Mouse (Mus musculus) mouse embryonic stem cell (cell line): Measurements from ENCODE around the gene Zfp790.

ENCODE experiments used
- in situ Hi-C, 2 experiments: fragments of 300-500 bp; cut with MboI; formaldehyde crosslinking; loops; 1 replicate in 1 of 2; 3 replicates in 1 of 2; pipeline ENCODE4 v1.14.3; 2019 to 2020; ENCODE audit warnings: low sequenced_read_pairs in 2 of 2, low pct_unique_long_range_greater_than_20kb in 1 of 2, mixed read lengths in 1 of 2; ENCODE audit not compliant: unreplicated experiment in 1 of 2

Gene Zfp790

GRCm38 (mm10) chr7:29815910-29816429 lies at the start of gene Zfp790:
TSS of gene Zfp790 (plus strand) at chr7:29816114.
- in situ Hi-C loops = no loop called here

DNA sequence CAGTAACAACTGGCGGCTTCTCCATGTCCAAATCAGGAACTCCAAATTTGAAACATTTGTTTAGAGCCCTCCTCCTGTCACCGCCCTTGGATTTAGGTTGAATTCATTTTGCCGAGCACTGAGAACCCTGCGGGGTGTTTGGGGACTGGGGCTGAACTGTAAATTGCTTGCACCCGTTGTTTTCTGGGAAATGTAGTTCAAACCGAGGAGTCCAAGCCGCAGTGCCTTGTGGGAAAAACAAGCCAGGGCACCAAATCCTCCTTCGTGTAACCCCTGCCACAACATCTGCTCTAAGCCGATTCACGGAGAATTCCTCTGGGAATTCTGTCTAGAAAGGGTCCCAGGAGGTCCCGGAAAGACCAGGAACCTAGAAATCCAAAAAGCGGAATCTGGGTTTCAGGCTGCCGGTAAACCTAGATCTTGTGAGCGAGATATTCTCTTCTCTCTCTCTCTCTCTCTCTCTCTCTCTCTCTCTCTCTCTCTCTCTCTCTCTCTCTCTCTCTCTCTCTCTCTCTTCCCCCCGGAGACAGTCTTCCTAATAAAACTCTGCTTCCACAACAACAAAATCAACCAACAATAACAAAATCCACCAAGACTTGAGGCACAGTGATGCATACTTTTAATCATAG lies 48.7 kb upstream of the Zfp790 start:
- in situ Hi-C loops = no loop called here

DNA sequence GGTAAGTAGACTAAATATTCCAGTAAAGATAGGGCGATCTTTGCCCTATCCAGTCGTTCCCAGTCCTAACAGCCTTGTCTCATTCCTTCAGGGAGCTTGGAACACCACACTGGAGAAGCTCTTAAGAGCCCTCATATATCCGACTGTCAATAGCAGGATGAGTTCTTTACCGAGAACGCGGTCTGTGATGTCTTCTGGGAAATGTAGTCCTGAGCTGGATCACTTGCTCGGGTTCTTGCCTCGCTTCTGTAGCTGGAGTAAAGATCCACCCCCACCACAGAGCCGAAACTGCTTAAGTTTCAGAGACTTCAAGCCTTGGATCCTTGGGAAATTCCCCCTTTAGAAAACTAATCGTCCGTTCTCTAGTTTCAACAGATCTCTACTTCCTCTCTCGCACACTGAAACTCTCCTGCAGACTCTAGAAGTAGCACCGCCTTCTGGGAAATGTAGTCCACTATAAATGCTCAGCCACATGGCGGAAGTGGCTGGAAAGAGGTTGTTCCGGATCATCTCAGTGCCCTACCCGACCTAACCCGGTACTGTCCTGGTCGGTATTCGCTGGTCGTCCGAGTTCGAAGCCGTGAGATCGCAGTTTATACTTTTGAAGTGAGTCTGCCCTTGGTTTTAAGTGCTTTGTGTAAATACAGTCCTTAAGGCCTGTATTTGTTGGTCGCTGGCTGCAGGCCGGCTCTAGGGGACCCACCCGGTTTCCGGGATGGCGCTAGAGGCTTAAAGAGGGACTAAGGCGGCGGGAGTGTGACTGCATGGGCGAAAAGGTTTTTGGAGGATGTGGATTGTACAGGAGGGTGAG lies 47.6 kb upstream of the Zfp790 start, which contains the start of gene Zfp84:
Gene Zfp84 (plus strand): TSS at position 463 of the 811 bp plus-strand sequence.
- in situ Hi-C loops = no loop called here

DNA sequence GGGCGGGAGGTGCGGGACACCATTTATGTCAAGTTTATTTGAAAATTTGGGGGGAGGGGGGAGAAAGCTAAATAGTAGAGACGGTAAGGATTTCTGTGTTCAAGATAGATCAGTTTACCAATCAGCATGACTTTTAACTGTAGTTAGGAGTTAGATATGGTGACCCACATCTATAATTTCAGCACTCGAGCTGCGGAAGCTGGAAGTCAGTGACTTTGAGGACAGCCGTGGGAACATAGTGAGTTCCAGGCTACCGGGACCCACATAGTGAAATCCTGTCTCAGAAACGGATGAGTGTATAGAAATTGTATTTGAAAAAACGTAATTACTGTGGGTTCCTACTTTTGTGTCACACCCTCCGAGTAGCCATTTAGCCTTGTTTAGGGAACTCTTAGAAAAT lies 46.9 kb upstream of the Zfp790 start:
- in situ Hi-C loops = no loop called here

DNA sequence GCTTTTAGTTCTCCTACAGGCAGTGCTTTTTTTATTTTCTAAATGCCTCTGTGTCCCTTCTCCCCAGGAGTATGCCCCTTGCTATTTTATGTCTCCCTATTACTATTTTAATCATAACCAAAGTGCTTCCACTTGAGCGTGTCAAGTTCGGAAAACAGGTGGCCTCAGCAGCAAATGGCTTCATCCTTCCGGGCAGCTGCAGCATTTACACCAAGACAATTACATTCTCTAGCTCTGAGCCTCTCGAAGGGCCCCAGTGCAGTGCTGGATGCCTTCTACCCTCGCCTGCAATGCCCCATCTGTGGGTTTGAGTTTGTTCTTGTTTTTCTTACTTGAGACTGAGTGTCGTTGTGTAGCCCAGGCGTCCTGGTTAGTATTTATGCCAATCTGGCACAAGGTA lies 42.4 kb upstream of the Zfp790 start:
- in situ Hi-C loops = no loop called here

GRCm38 (mm10) chr7:29774371-29774770 lies 41.5 kb upstream of the Zfp790 start:
- in situ Hi-C loops = no loop called here

DNA sequence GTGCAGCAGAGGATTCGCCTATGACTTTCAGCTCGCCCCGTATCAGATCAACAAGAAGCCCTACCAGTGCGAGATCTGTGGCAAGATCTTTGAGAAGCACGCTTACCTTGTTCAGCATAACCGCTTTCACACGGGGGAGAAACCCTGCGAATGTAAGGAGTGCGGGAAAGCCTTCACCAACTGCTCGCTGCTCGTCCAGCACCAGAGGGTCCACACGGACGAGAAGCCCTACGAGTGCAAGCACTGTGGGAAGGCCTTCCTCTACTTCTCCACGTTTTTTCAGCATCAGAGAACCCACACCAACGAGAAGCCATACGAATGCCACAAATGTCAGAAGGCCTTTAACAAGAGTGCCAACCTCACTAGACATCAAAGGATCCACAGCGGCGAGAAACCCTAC lies 39.3 kb upstream of the Zfp790 start:
- in situ Hi-C loops = no loop called here

GRCm38 (mm10) chr7:29777372-29777771 lies 38.5 kb upstream of the Zfp790 start:
- in situ Hi-C loops = no loop called here

DNA sequence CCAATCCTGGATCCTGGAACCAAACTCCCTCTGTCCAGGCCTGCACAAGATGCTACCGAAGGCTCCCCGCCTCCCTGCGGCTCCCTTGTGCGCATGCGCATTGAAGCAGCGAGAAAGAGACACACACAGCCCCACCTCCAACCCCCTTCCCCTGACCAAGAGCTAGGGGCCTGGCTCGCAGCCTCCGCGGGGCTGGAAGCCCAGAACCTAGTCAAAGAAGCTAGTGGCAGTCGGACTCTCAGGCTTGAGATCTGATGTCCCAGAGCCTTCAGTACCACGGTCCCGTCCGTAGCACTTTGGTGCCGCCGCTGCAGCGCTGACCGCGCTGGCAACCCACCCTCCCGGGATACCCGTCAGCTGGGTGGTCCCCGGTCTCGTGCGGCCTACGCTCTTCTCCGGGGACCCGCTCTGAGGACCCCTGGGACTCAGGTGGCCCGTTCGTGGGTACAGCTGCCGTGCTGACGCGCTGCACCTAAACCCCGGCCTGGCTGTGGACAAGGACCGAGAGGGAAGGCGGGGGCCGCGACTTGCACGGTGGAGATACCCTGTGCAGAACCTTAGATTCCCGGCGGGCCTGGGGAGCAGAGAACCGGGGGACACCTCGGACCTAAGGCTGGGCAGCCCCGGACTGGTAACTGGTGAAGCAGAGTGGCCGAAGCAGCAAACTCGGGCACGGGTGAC lies 31.9 kb upstream of the Zfp790 start, which contains the start of gene Zfp30:
Gene Zfp30 (plus strand): TSS at position 128 of the 681 bp plus-strand sequence.
- in situ Hi-C loops = no loop called here

DNA sequence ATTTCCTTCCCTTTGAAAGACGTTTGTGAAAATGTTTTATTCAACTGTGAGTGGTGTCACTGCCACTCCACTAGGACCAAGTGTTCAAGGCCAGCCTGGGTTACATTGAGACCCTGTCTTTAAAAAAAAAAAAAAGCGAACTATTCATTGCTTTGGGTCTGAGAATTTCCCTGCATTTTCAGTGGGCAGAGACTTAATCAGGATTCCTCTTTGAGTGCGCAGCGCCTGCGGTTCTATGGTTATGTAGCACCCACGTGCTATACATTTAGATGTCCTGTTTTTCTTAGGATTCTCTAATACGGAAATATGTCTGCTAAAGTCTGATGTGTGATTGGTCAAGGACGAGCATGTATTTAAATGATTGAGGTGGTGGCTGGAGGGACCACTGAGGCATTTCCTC lies 30.9 kb upstream of the Zfp790 start:
- in situ Hi-C loops = no loop called here

- in situ Hi-C loops = no loop called here
These were observed 30.0 kb upstream of the Zfp790 start for GRCm38 (mm10) chr7:29785888-29786287.

GRCm38 (mm10) chr7:29792906-29793305 lies 23.0 kb upstream of the Zfp790 start:
- in situ Hi-C loops = no loop called here

DNA sequence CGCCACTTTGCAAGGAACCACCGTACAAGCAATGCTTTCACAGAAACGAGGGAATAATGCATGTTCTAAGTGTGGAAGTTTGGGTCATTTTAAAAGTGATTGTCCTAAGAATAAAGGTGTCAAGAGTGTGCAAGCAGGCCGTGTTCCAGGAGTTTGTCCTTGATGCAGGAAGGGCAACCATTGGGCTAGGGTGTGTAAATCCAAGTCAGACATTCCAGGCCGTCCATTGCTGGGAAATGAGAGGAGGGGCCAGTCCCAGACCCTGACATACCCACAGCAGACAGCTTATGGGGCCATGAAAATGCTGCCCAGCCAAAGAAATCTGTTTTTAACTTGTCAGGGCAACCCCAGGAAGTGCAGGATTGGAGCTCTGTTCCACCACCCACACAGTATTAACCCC lies 8.9 kb upstream of the Zfp790 start:
- in situ Hi-C loops = no loop called here

DNA sequence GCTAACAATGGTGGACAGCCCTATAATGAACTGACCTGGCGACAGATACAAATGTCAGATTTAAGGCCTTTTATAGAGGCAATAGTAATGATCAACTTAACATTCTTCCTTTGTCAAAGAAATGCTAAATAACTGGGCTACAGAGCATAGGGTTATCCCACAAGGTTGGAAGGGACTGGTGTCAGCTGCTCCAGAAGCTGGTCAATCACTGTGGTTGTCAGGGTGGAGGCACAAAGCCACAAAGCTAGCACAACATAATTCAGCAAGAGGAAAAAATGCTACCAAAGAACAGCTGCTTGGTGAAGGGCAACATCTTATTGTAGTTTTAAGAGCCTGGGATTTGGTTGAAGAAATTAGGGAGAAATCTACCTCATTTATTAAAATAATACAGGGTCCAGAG lies 3.7 kb upstream of the Zfp790 start:
- in situ Hi-C loops = no loop called here

GRCm38 (mm10) chr7:29814381-29814780 lies 1.5 kb upstream of the Zfp790 start:
- in situ Hi-C loops = no loop called here

GRCm38 (mm10) chr7:29815061-29815784 lies 691 bp upstream of the Zfp790 start:
- in situ Hi-C loops = no loop called here

DNA sequence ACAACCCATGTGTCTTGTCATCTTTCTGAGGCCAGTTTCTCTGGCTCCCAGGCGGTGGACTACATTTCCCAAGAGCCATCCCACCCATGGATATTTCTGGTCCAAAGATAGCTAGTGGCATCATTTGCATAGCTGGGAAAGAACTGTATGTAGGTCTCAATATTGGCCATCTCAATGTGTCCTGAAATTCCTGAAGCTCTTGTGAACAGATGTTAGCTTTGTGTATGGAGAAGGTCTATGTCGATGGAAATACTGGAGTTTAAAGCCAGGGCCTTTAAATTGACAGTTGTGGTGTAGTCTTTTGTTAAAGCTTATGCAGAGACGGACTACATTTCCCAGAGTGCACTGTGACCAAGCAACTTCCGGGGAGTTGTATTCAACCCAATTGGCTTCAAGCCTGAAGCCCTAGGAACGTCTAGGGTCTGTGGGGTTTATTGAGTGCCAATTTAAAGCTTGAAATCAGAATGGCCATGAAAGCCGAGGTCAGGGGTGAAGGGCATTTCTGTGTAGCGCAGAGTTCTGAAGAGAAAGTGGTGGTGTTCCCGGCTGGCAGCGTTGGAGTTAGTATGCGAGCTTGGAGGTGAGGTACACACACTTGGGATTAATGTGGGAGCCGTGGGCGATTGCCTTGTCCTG lies 2.8 kb downstream of the Zfp790 start:
- in situ Hi-C loops = no loop called here

DNA sequence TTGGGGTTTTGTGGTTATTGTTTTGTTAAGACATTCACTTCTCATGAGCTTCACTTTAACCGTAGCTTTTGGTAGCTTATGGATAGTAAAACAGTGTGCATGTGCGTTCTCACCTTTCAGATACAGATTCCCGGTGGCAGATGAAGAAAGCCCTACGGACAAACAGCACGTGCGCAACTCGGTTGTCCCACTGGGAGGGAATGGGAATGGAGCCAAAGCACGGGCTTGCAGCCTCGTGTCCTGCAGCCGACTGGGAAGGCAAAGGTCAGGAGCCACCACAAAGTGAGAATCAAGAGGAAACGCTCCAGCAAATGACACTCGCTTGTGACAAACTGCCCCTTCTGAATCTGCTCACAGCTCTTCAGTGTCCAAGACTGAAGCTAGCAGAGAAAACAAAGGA lies 12.1 kb downstream of the Zfp790 start:
- in situ Hi-C loops = no loop called here
